Mouse (Mus musculus) megakaryocyte-erythroid progenitor cell, adult 5-6 weeks (primary cell): ENCODE results near the gene Cldn34c3. TPM values are rescaled to one million over a fixed set of nuclear protein-coding genes. Genes with fewer than 3 reads are reported as not detected.
"Not testable (repeated sequence)": the region's sequence is repeated elsewhere in the genome, so short reads cannot be mapped to it uniquely, and the experiment has no call there.

Source experiments
- ATAC-seq: replicated peaks from 2 replicates; pipeline ENCODE4 v1.8.0; 2016; ENCODE audit warnings: mild to moderate bottlenecking, inconsistent platforms; ENCODE audit not compliant: severe bottlenecking, poor library complexity, low FRiP score, low TSS enrichment
- total RNA-seq, 2 experiments: library from RNA; stranded (forward) in 1 of 2; stranded (reverse) in 1 of 2; fragments of 200-1000, 215-1000 nt in 1 of 2; fragments of >200 nt in 1 of 2; fragmentation: Nextera tagmentation in 1 of 2; gene quantifications; 2 replicates each; pipeline ENCODE4 v1.2.3; 2014 to 2017

Cldn34c3 gene
- not detected in 2 replicates for total RNA-seq (2014; fragmentation: Nextera tagmentation)
- total RNA-seq (2017), result not detected in 2 replicates

- not testable (repeated sequence) for ATAC-seq
Observed at GRCm38 (mm10) chrX:123793365-123793764, at the start of gene Cldn34c3. Cldn34c3 (plus strand) TSS chrX:123793665.

Other genes starting within 250 kb of the Cldn34c3 start
- gene Cldn34c2, start 212.0 kb upstream of the Cldn34c3 start, total RNA-seq (2014; fragmentation: Nextera tagmentation), result 2.0 TPM in 1 of 2 replicates, not detected in the other
- gene Cldn34c2, start 212.0 kb upstream of the Cldn34c3 start, total RNA-seq (2017), result not detected in 2 replicates
- gene Gm17467, start 88.9 kb upstream of the Cldn34c3 start, total RNA-seq (2014; fragmentation: Nextera tagmentation), result not detected in 2 replicates
- gene Gm17467, start 88.9 kb upstream of the Cldn34c3 start, total RNA-seq (2017), result not detected in 2 replicates